Mouse (Mus musculus): ENCODE data around the gene Sesn1. TPM values are rescaled to one million over a fixed set of nuclear protein-coding genes. Genes with fewer than 3 reads are reported as not detected.
A peak's percentile ranks its signal among the peaks of the same experiment; 100 is the strongest.

Sesn1 gene
- total and polyA plus RNA-seq, 2 experiments from 2014 or later, result 35.9 to 43.9 TPM

DNA sequence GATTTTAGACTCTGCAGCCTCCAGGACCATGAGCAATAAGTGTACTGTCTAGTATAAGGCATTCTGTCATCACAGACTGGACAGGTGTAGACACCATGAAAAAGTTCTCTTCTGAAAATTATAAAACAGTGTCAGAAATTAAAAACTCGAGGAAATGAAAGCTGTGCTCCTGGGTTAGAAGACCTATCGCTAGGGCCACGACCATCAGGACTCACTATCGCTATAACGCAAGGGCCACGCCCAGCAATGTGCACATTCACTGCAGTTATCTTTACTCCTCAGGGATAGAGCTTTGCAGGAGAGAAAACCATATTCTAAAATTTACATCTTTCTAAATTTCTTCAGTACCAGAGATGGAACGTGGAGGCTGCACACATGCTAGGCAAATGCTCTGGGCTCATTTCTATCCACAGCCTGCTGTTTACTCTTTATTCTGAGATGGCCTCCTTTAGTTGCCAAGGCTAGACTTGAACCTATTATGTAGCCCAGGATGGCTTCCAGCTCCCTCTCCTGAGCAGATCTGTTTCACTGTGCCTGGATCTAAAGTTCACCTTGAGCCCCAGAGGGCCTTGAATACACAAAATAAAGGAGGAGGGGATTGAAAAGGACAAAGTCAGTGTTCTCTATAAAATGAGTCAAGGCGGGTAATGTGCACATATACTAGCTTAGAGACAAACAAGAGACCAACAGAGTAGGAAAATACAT is 102.7 kb downstream of the Sesn1 start:
- Histone ChIP-seq H3K9me3 (ENCODE audit: low read length) (no peaks in the 10 kb centered on the region), H3K27me3 (ENCODE audit: insufficient read depth, low read length) (no peaks in the 10 kb centered on the region), H3K4me3 (ENCODE audit: low read length) (no peak overlapping the region), H3K36me3 (ENCODE audit: insufficient read depth, low read length) (peaks cover 1% of the 10 kb centered on the region; the same call in 1 of the 2 replicates), H3K9ac (replicated peaks; ENCODE audit: low read length) (no peak overlapping the region), H3K4me2 (ENCODE audit: low read depth, low read length) (no peak overlapping the region), H3K27ac (no peak overlapping the region), H3K4me1 (ENCODE audit: insufficient read depth, low read length) (peaks cover 6% of the 10 kb centered on the region; the same call in 1 of the 2 replicates)
- WGBS, result 93% methylated on average over 8 of the region's 8 CpGs
- DNase-seq (ENCODE audit: low spot score) (no peak), ATAC-seq (no peak)
- TF ChIP-seq CTCF (IDR thresholded peaks at IDR 0.05; ENCODE audit: low read depth), result no peak

- WGBS, result 50% methylated on average over 14 of the region's 14 CpGs
- H3K9me3 ChIP-seq (ENCODE audit: low read length), result no peaks in the 10 kb centered on the region
- no peak for TF ChIP-seq CTCF (IDR thresholded peaks at IDR 0.05; ENCODE audit: low read depth)
- H3K36me3 ChIP-seq (ENCODE audit: insufficient read depth, low read length), result no peaks in the 10 kb centered on the region; the same call in 1 of the 2 replicates
- H3K27ac ChIP-seq, result peak overlapping the region; percentile 58
- peaks cover 2% of the 10 kb centered on the region; the same call in 1 of the 2 replicates for H3K4me1 ChIP-seq (ENCODE audit: insufficient read depth, low read length)
- H3K4me2 ChIP-seq (ENCODE audit: low read depth, low read length), result no peak overlapping the region
- no peaks in the 10 kb centered on the region for H3K27me3 ChIP-seq (ENCODE audit: insufficient read depth, low read length)
- H3K9ac ChIP-seq (replicated peaks; ENCODE audit: low read length), result no peak overlapping the region
- DNase-seq (ENCODE audit: low spot score) (peak; percentile 67), ATAC-seq (peak; percentile 66)
- H3K4me3 ChIP-seq (ENCODE audit: low read length), result no peak overlapping the region
These were observed 117.0 kb downstream of the Sesn1 start for GRCm38 (mm10) chr10:41926726-41927125.

GRCm38 (mm10) chr10:41930966-41931365 is 121.2 kb downstream of the Sesn1 start:
- H3K36me3 ChIP-seq (ENCODE audit: insufficient read depth, low read length), result no peaks in the 10 kb centered on the region; the same call in 1 of the 2 replicates
- 47% methylated on average over 4 of the region's 4 CpGs for WGBS
- no peak overlapping the region for H3K9ac ChIP-seq (replicated peaks; ENCODE audit: low read length)
- no peak overlapping the region for H3K4me3 ChIP-seq (ENCODE audit: low read length)
- ATAC-seq, result no peak
- no peak for TF ChIP-seq CTCF (IDR thresholded peaks at IDR 0.05; ENCODE audit: low read depth)
- H3K27ac ChIP-seq, result no peak overlapping the region
- peak; percentile 14 for DNase-seq (ENCODE audit: low spot score)
- H3K27me3 ChIP-seq (ENCODE audit: insufficient read depth, low read length), result no peaks in the 10 kb centered on the region
- H3K4me1 ChIP-seq (ENCODE audit: insufficient read depth, low read length), result peaks cover 17% of the 10 kb centered on the region
- no peak overlapping the region for H3K4me2 ChIP-seq (ENCODE audit: low read depth, low read length)
- H3K9me3 ChIP-seq (ENCODE audit: low read length), result no peaks in the 10 kb centered on the region

DNA sequence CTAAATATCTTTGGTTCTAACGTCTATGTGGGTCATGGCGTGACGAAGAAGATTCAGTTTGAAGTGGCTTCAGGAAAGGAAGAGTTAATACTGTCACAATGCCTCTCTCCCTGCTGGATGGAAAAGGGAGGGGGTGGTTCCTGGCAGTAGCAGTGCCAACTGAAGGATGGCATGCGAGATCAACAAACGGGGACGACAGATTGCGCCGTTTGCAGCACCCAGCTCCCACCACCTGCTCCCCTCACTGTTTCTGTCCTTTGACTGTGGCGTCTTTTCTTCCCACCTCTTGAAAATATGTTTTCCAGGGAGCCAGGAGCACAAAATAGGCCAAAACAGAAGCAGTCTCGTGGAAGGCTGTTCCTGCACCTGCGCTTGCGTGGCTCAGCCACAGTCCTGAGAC is 122.2 kb downstream of the Sesn1 start:
- 31% methylated on average over 12 of the region's 12 CpGs for WGBS
- Histone ChIP-seq H3K4me1 (ENCODE audit: insufficient read depth, low read length) (peaks cover 18% of the 10 kb centered on the region), H3K9ac (replicated peaks; ENCODE audit: low read length) (no peak overlapping the region), H3K4me3 (ENCODE audit: low read length) (no peak overlapping the region), H3K9me3 (ENCODE audit: low read length) (no peaks in the 10 kb centered on the region), H3K27ac (peak overlapping the region; percentile 79), H3K36me3 (ENCODE audit: insufficient read depth, low read length) (no peaks in the 10 kb centered on the region), H3K4me2 (ENCODE audit: low read depth, low read length) (peak overlapping the region; percentile 34), H3K27me3 (ENCODE audit: insufficient read depth, low read length) (no peaks in the 10 kb centered on the region)
- DNase-seq (ENCODE audit: low spot score), result peak; percentile 81
- peak; percentile 22; the same call in 1 of the 2 replicates for ATAC-seq
- TF ChIP-seq CTCF (IDR thresholded peaks at IDR 0.05; ENCODE audit: low read depth), result no peak

DNA sequence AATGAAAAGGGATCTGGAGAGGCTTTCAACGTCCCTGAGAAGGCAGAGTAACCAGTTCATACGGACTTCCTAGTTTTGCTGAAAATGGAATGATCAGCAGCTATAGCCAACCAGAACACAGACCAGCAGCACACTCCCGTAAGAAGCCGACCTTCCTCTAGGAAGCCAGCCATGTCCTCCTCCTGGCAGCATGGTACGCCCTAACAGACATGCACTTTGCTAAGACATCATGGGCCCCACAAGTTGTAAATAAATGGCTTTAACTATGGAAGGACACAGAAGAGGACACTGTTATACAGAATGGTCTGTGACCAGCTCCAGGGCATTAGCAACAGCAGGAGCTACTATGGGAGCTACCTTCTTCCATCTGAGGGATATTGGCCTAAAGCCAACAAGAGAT is 123.2 kb downstream of the Sesn1 start:
- no peak overlapping the region for H3K4me3 ChIP-seq (ENCODE audit: low read length)
- H3K9ac ChIP-seq (replicated peaks; ENCODE audit: low read length), result no peak overlapping the region
- TF ChIP-seq CTCF (IDR thresholded peaks at IDR 0.05; ENCODE audit: low read depth), result no peak
- H3K27me3 ChIP-seq (ENCODE audit: insufficient read depth, low read length), result no peaks in the 10 kb centered on the region
- peaks cover 22% of the 10 kb centered on the region for H3K4me1 ChIP-seq (ENCODE audit: insufficient read depth, low read length)
- peak overlapping the region; percentile 79; the same call in 1 of the 2 replicates for H3K27ac ChIP-seq
- no peaks in the 10 kb centered on the region for H3K36me3 ChIP-seq (ENCODE audit: insufficient read depth, low read length)
- DNase-seq (ENCODE audit: low spot score) (no peak), ATAC-seq (no peak)
- 60% methylated on average over 5 of the region's 5 CpGs for WGBS
- no peak overlapping the region for H3K4me2 ChIP-seq (ENCODE audit: low read depth, low read length)
- H3K9me3 ChIP-seq (ENCODE audit: low read length), result no peaks in the 10 kb centered on the region

DNA sequence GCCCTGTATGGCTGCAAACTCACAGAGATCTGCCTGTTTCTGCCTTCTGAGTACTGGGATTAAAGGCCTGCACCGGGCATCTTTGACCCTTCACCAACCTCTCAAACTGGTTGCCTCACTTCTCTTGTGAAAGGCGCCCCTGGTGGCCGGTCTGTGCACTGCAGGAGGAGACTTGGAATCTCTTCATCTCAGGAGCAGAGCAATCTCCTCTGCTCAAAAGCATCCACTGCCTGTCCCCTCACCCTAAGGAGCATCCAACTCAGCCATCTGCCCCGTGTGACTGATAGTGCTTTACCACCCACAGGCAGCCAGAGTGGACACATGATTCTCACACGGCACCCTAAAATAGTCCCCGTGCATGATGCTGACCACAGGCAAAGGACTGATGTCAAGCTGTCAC is 123.8 kb downstream of the Sesn1 start:
- no peaks in the 10 kb centered on the region for H3K27me3 ChIP-seq (ENCODE audit: insufficient read depth, low read length)
- DNase-seq (ENCODE audit: low spot score), result peak; percentile 47
- no peak overlapping the region for H3K4me3 ChIP-seq (ENCODE audit: low read length)
- H3K4me2 ChIP-seq (ENCODE audit: low read depth, low read length), result no peak overlapping the region
- peak overlapping the region; percentile 84 for H3K27ac ChIP-seq
- H3K9me3 ChIP-seq (ENCODE audit: low read length), result no peaks in the 10 kb centered on the region
- peaks cover 22% of the 10 kb centered on the region for H3K4me1 ChIP-seq (ENCODE audit: insufficient read depth, low read length)
- no peak for ATAC-seq
- peak; percentile 74 for TF ChIP-seq CTCF (IDR thresholded peaks at IDR 0.05; ENCODE audit: low read depth)
- H3K9ac ChIP-seq (replicated peaks; ENCODE audit: low read length), result no peak overlapping the region
- no peaks in the 10 kb centered on the region for H3K36me3 ChIP-seq (ENCODE audit: insufficient read depth, low read length)
- WGBS, result 46% methylated on average over 6 of the region's 6 CpGs
